Mouse (Mus musculus) T-helper 2 cell (primary cell): ENCODE data around the gene H2afv.
"Not testable (repeated sequence)": the region's sequence is repeated elsewhere in the genome, so short reads cannot be mapped to it uniquely, and the experiment has no call there.

Experiments used
- in situ Hi-C: fragments of 300-600 bp; cut with MboI, MseI; formaldehyde crosslinking; loops from one replicate; pipeline ENCODE4 v1.15.1; 2025; ENCODE audit warnings: high pct_unique_total_duplicates

The H2afv gene

DNA sequence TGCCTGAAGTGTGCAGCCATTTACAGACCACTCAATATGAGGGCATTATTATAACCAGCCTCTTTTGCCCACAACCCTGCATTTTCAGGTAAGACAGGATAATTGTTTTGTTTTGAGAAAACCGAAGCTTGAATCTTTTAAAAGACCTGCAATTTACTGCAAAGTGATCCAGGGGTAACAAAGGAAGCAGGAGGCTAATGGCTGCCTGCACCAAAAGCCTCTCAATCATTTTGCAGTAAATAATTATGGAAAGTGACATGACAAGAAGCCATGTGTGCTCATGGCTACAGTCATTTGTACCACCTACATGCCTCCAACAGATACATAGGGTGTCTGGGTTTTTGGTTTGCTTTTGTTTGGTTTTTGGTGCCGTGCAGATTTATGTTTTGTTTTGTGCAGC lies 26.8 kb upstream of the H2afv start:
- in situ Hi-C loops, result no loop called here

DNA sequence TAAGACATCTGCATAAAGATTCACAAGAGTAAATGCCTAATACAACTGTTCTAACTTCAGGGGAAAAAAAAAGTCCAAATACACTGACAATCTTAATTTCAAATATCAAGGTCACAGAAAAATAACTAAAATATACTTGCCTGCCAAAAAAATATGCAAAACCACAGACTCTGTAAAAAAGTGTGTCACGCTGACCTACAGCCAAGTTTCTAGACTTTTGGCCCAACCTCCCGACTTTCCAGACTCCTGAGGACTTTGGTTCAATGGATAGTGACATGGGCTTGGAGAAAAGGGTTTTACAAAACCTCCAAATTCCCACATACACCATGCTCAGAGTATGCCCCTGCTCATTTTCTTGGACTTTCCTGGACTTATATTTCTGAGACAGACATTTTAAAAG lies 24.3 kb upstream of the H2afv start:
- in situ Hi-C loops, result no loop called here

DNA sequence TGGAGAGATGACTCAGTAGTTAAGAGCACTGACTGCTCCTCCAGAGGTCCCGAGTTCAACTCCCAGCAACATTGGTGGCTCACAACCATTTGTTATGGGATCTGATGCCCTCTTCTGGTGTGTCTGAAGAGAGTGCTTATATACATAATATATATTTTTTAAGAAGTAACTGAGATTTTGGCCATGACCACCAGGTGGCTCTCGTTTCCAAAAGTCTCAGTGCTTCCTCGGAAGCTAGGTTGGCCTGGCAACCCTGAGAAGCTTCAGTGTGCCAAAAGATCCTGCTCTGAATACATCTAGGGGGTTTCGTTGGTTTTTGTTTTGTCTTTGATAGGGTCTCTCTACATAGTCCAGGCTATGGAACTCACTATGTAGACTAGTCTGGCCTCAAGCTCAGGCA lies 20.9 kb upstream of the H2afv start:
- in situ Hi-C loops, result no loop called here

DNA sequence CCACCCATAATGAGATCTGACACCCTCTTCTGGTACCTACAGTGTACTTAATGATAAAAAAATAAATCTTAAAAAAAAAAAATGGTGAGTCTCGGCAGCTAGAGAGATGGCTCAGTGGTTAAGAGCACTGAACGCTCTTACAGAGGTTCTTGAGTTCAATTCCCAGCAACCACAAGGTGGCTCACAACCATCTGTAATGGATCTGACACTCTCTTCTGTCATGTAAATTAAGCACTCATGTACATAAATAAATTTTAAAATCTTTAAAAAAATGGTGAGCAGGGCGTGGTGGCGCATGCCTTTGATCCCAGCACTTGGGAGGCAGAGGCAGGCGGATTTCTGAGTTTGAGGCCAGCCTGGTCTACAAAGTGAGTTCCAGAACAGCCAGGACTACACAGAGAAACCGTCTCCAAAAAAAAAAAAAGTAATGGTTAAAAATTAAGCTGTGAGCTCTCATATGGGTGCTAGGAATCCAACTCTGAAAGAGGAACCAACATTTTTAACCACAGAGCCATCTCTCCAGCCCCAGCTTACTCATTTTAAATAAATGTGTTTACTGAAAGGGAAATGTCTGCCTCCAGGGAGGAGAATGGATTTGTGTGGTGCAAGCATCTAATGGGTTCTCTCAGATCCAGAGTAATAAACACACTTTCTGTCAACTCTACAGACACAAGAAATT lies 19.1 kb upstream of the H2afv start:
- in situ Hi-C loops, result no loop called here

DNA sequence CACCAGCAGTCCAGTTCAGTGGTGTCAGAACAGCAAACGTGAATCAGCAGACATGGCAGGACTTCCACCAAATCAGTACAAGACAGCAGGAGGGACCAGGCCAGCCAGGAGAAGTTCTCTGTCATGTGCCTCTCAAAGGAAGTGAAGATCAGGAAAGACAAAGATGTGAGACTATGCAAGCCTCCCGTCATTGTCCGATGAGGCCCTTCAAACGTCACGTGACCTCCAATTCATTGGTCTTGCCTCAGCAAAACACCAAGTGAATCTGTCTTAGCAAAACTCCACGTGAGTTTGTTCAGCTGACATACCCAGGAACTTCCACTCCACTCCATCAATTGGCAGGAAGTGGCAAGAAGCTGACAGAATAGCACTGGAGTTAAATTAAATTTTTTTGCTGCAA lies 11.8 kb upstream of the H2afv start:
- in situ Hi-C loops, result no loop called here

DNA sequence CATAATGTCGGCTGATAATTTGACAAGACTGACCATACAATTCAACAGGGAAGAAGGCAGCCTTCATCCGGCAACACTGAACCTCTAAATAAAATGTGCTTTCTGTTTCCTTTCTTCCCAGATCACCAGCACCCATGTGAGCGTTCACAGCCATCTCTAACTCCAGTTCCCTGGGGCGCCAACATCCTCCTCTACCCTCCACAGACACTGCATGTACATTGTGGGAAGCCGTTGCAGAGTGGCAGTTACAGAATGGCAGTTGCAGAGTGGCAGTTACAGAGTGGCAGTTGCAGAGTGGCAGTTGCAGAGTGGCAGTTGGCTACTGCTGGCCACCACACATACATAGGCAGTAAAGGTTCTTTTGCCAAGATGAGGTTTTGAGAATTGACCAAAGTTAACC lies 3.9 kb upstream of the H2afv start:
- in situ Hi-C loops, result not testable (repeated sequence)

DNA sequence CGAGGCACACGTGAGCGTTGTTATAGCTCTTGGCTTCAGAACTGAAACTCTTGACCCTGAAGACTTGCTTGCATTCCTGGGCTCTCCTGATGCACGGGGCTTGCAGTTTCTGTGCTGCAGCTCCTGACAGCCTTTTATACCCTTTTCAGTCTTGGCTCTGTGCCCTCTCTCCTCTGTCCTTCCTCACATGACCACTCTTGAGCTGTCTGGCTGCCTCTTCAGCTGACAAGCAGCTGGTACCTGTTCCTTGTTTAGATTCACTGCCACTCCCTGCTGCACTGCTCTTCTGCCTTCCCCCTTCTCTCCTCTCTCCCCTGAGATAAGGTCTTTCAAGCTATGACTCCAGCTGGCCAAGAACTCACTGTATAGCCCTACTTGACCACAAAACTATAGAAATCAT lies 3.2 kb upstream of the H2afv start:
- in situ Hi-C loops, result no loop called here

DNA sequence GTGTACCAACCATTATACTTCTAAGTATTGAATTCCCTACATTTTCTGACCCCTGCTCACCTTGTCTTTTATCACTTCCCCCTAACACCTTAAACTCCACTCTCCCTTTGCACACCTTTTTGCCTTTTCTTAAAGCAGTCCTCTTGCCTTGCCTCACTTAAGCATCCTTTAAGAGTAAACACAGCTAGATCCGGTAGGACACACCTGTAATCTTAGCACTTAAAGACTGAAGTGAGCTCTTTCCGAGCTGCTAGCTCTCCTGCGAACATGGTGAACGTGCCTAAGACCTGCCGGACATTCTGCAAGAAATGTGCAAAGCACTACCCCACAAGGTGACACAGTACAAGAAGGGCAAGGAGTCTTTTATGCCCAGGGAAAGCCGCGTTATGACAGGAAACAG lies 1.7 kb upstream of the H2afv start:
- in situ Hi-C loops, result no loop called here

DNA sequence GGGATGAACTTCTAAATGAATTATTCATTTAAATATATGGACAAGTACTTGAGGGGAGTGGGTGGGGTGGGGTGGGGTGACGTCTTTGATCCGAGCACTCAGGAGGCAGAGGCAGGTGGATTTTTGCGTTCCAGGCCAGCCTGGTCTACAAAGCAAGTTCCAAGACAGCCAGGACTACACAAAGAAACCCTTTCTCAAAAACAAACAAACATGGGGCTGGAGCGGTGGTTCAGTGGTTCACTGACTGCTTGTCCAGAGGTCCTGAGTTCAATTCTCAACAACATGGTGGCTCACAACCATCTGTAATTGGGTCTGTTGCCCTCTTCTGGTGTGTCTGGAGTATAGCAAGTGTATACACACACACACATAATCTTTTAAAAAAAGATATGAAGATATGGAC lies 1.2 kb upstream of the H2afv start:
- in situ Hi-C loops, result no loop called here

DNA sequence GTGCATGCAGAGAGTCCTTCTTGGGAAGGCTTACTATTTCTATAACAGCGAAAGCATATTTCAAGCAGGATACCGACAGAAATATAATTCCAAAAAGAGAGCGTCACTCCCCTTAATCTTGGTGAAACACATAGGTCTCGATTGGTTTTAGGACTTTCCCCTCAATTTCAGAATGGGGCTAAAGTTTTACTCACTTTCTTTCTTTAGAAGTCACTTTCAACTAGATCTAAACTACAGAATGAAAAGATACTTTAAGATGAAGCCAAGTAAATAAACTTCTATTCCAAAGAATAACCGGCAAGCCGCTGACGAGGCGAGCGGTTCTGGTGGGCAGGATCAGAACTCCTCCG lies 541 bp downstream of the H2afv start:
- in situ Hi-C loops, result no loop called here

DNA sequence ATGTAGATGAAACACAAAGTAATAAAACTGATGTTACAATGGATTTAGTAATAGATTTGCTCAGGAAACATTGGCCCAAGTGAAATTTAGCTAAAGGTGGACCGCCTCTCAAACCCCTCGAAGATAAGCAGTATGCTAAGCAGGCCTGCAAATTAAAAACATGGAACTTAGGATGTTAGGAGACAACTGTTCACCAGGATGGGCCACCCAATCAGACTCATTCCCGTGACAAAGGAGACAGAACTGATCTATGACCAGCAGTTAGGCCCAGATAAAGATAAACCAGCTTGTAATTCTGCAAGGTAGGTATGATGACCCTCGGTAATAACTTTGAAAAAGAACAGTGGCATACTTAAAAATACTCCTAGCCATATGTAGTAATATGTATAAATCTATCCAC lies 1.1 kb downstream of the H2afv start:
- in situ Hi-C loops, result no loop called here

DNA sequence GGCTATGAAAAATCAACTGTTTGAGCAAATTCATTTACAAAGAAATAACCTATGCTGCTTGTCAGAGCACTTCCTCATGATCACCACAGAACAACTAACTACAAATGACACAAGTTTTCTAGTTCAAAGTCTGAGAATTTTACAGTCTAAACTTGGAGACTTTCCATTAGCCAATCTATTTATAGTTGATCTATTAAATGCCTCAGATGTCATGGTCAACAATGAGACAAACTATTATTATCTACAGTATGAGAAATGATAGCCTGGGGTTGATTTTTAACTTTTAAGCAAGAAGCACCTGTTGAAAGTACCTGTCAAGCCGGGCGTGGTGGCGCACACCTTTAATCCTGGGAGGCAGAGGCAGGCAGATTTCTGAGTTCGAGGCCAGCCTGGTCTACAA lies 1.7 kb downstream of the H2afv start:
- in situ Hi-C loops, result no loop called here

DNA sequence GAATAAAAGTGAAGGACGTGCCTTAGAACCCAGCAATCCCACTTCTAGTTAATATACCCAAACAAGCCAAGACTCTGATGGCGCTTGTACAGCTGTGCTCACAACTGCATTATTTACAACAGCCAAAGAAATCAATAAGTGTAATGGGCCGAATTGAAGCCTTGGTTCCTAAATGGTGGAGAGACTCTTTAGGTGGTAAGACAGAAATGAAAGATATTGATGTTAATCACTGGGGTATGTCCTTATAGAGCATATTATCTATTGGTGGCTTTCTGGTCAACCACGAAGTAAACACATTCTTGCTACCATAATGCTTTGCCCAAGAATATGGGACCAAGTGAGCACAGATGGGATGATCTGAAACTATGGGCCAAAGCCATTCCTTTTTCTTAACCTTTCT lies 4.1 kb downstream of the H2afv start:
- in situ Hi-C loops, result no loop called here

DNA sequence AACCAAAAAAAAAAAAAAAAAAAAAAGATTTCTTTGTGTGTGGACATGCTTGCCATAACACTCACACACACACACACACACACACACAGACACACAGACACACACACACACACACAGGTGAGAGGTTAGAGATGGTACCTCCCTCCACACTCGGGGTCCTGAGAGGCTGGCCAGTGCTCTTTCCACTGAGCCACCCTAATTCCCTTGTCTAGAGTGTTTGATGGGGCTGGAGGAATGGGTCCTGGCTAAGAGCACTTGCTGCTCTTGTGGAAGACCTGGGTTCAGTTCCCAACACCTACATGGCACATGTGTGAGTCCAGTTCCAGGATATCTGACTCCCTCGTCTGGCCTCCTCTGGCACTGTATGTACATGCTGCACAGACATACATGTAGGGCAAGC lies 6.6 kb downstream of the H2afv start:
- in situ Hi-C loops, result no loop called here

DNA sequence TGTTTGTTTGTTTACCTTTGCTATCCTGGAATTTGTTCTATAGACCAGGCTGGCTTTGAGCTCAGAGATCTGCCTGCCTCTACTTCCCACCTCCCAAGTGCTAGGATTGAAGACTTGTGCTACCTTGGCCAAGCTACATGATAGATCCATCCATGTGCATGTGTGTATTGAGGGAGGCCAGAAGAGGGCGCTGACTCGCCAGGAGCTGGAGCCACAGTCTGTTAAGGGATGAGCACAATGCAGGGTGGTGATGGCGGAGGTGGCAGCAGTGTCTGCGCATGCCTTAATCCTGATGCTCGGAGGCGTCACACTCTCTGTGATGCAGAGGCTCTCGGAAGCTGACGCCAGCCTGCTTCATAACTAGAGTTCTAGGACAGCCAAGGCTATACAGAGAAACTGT lies 7.8 kb downstream of the H2afv start:
- in situ Hi-C loops, result no loop called here

DNA sequence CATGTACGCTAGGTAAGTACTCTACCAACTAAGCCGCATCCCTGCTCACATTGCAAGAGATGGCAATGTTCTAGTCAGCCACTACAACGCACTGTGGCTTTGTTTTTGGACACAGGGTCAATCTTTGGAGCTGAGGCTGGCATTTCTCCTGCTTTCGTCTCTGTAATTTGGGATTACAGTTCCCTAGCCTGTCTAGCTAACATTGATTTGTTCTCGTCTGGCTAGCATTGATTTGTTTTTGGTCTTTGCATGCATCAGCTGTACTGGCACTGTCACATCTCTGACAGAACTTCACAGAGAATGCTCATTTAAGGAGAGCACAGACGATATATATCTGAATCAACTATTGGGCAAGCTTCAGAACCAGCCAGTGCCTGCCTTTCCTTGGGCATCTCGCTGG lies 14.1 kb downstream of the H2afv start:
- in situ Hi-C loops, result no loop called here

DNA sequence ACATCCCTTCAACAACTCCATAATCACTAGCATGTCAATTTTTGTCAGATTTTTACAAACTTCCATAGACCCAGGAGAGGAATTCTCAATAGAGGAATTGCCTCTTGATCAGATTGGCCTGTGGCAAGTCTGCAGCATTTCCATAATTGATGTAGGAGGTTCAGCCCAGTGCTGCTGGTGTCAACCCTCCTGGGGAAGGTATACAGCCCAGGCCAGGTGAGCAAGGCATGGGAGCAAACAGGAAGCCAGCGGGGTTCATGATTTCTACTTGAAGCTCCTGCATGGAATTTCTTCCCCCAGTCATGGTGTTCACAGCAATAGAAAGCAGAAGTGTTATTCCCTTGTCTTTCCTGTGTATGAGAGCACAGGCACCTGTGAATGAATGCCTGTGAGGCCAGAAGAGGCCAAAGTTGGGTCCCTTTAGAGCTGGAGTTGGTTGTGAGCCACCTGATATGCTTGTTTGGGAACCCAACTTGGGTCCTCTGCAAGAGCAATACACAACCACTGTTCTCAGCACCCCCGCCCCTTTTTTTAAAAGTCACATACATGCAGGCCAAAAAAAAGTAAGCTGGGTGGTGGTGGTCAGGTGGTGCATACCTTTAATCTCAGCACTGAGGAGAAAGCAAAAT lies 23.4 kb downstream of the H2afv start:
- in situ Hi-C loops, result no loop called here

DNA sequence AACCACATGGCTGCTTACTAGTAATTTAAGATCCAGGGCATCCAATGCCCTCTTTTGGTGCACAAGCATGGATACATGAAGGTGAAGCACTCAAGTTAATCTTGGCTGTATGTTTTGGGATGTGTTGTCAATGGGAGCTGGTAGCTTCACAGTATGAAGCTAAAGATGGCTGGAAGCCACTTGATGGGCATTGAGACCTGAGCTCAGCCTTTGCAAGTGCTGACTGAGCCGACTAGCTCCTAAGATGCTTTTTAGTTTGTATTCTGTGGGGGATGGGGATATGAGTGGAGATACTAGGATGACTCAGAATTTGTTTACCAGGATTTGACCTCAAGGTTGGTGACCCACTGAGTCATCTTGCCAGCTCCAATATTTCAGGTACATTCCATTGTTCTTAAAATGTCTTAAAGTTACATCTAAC lies 23.9 kb downstream of the H2afv start:
- in situ Hi-C loops, result no loop called here

DNA sequence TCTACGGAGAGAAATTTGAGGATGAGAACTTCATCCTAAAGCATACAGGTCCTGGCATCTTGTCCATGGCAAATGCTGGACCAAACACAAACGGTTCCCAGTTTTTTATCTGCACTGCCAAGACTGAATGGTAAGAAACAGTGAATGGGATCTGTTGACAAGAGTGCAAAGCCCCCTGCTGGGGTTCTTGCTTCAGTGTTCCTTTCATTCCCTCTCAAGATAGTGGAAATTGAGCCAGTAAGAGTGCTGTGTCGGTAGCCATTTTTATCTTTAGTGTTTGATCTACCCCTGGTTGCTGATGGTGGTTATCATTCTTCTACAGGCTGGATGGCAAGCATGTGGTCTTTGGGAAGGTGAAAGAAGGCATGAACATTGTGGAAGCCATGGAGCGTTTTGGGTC lies 25.1 kb downstream of the H2afv start:
- in situ Hi-C loops, result not testable (repeated sequence)

DNA sequence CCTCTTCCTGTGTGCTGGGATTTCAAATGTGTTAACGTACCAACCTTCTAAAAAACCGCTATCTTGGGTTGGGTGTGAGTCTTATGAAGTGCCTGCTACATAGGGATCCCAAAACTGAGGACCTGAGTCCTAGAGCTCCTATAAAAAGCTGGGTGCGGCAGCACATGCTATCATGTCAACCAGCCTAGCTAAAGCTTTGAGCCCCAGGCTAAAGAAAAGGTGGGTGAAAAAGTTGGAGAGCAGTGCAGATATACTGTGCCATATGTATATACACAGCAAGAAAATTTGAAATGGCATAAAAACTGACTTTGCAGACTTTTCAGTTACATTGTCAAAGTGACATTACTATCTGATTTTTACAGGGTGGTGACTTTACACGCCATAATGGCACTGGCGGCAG lies 25.5 kb downstream of the H2afv start:
- in situ Hi-C loops, result no loop called here

DNA sequence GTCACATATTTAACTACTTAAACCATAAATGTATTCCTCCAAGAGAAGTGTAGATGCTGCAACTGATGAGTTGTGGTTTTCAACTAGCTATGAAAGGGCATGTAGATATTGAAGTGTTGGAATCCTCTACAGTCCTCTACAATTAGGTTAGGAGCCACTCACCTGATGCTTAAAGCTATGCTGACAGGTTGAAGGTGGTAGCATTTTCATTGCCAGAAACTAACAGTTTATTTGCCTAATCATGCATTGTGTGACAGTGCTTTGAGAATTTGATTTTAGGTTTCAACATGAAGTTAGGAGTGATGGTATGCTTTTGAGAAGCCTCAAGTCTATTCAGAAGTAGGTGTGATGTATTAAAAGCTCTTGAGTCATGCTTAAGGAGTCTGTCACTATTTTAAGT lies 26.8 kb downstream of the H2afv start:
- in situ Hi-C loops, result no loop called here

DNA sequence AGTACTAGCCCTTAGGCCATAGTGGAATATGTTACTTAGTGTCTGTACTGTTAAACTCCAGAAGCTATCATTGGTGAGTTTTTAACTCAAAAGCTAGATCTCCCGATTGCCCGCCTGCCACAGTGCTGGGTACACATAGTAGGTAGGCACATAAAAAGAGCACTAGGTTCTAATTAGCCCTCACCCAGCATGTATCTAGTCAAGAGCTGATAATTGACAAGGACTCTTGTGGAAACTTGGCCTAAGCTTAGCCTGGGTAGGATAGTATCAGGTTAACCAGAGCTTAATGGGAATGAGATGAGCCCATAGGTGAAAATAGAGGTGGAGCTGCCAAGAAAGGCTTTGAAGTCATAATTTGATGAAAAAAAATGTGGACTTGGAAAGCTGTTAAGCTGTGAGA lies 27.2 kb downstream of the H2afv start:
- in situ Hi-C loops, result no loop called here

DNA sequence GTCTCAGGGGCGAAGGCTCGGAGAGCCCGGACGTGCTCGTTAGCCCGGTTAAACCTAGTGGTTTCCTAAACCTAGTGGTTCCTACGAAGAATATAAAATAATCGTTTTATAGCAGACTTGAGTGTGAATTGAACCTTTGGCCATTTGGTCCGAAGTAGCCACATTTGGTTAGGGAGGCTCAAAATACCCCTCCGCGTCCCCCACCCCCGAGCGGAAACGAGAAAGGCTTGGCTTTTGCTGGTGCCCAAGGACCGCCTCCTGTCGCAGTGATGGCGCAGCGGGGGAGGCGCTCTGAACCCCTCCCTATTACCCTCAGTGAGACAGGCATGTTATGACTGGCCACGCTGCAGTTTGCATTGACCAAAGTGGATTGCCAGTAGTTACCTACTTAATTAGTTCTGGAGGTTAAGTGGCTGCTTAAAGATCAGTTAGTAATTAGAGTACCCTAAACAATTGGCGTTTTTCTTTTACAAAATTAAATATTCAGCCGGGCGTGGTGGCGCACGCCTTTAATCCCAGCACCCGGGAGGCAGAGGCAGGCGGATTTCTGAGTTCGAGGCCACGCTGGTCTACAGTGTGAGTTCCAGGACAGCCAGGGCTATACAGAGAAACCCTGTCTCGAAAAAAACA lies 27.7 kb downstream of the H2afv start:
- in situ Hi-C loops, result no loop called here
